Mouse (Mus musculus) ES-E14 (cell line): ENCODE data around the gene Klrc1.
"Not testable (repeated sequence)": the region's sequence is repeated elsewhere in the genome, so short reads cannot be mapped to it uniquely, and the experiment has no call there.

Source experiments
- CHD2 ChIP-seq: IDR thresholded peaks from 2 replicates; pipeline ENCODE4 v1.6.1; 2014; ENCODE audit warnings: mild to moderate bottlenecking, low read depth, low read length, inconsistent platforms
- HCFC1 ChIP-seq: IDR thresholded peaks from 2 replicates; pipeline ENCODE4 v1.6.1; 2012; ENCODE audit warnings: low read length, inconsistent platforms, borderline replicate concordance; ENCODE audit not compliant: insufficient read depth
- MAFK ChIP-seq: IDR thresholded peaks from 2 replicates; pipeline ENCODE4 v1.6.1; 2014; ENCODE audit warnings: mild to moderate bottlenecking, low read depth, low read length, inconsistent platforms; ENCODE audit not compliant: insufficient read depth
- ZNF384 ChIP-seq: IDR thresholded peaks from 2 replicates; pipeline ENCODE4 v1.6.1; 2012; ENCODE audit warnings: low read depth, low read length, inconsistent platforms

DNA sequence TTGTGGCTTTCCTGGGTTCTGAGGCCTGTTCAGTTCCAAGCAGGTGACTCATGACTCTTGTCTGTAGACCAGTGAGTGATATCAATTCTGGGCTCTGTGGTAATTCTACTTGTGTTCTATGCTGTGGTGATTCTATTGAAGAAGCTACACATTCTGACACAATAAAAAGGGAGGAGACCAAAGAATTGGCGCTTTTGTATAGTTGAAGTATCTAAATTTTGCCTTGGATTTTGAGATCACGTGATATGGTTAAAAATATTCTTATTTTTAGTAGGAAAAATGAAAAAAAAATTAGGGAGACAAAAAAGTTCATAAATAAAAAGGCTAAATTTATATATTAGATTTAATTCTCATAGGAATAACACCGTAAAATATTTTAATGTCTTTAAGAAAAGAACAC lies 35.5 kb downstream of the Klrc1 start, which contains the start of gene Klrc3:
- TF ChIP-seq CHD2, MAFK, HCFC1, ZNF384: not testable (repeated sequence)
